Mouse (Mus musculus) limb, embryonic 11.5 days (tissue): Measurements from ENCODE around the gene Kdm7a. TPM values are rescaled to one million over a fixed set of nuclear protein-coding genes. Genes with fewer than 3 reads are reported as not detected.

ENCODE experiments used
- ATAC-seq: fragments of 200-750 bp; cut with Nextera tagmentation; 2 replicates; pipeline ENCODE4 v1.8.0; 2017; ENCODE audit warnings: low read depth; ENCODE audit not compliant: insufficient number of reproducible peaks, low FRiP score, low TSS enrichment
- DNase-seq: peaks from one replicate; pipeline ENCODE4 v3.0.0-alpha.2; 2015; ENCODE audit warnings: low spot score
- H3K27ac ChIP-seq: fragments of 300-500 bp; sonication (generic); replicated peaks from 2 replicates; pipeline ENCODE4 v1.5.1; 2014; ENCODE audit warnings: low read depth, mild to moderate bottlenecking, low read length
- H3K27me3 ChIP-seq: fragments of 300-500 bp; sonication (generic); 2 replicates; pipeline ENCODE4 v1.6.1; 2014; ENCODE audit warnings: mild to moderate bottlenecking, low read length, mixed read lengths; ENCODE audit not compliant: control insufficient read depth, insufficient read depth
- H3K36me3 ChIP-seq: fragments of 300-500 bp; sonication (generic); 2 replicates; pipeline ENCODE4 v1.6.1; 2014; ENCODE audit warnings: mild to moderate bottlenecking, low read length, moderate library complexity, mixed read lengths; ENCODE audit not compliant: control insufficient read depth, insufficient read depth
- H3K4me1 ChIP-seq: fragments of 300-500 bp; sonication (generic); 2 replicates; pipeline ENCODE4 v1.6.1; 2014; ENCODE audit warnings: low read length, mixed read lengths; ENCODE audit not compliant: control insufficient read depth, insufficient read depth
- H3K4me2 ChIP-seq: fragments of 300-500 bp; sonication (generic); 2 replicates; pipeline ENCODE4 v1.6.1; 2014; ENCODE audit warnings: low read depth, mild to moderate bottlenecking, moderate library complexity; ENCODE audit not compliant: severe bottlenecking
- H3K4me3 ChIP-seq: fragments of 300-500 bp; sonication (generic); 2 replicates; pipeline ENCODE4 v1.5.1; 2014; ENCODE audit warnings: low read depth, low read length
- H3K9ac ChIP-seq: fragments of 300-500 bp; sonication (generic); 2 replicates; pipeline ENCODE4 v1.6.1; 2014; ENCODE audit warnings: mild to moderate bottlenecking, low read length
- H3K9me3 ChIP-seq: fragments of 300-500 bp; sonication (generic); 2 replicates; pipeline ENCODE4 v1.6.1; 2016; ENCODE audit warnings: low read length; ENCODE audit not compliant: control insufficient read depth
- WGBS: fragments of 180-500 bp; shearing (Covaris S2); extraction: QIAGEN DNeasy Blood & Tissue Kit; methylation state at CpG from one replicate; pipeline ENCODE4 v1.1.7; 2014; 5-methylcytosine and 5-hydroxymethylcytosine counted together
- polyA plus RNA-seq: library from polyadenylated mRNA; unstranded; fragments of >200 nt; fragmentation: Nextera tagmentation; extraction: Ambion mirVana; gene quantifications from 2 replicates; pipeline ENCODE4 v1.2.1, GENCODE M21; 2014

Kdm7a gene
- polyA plus RNA-seq, 1 experiment from 2014 or later = 10.7 TPM

- no peaks in the 10 kb centered on the region for H3K27me3 ChIP-seq
- no peaks in the 10 kb centered on the region for H3K4me1 ChIP-seq
- no peak overlapping the region for H3K4me3 ChIP-seq
- no peaks in the 10 kb centered on the region for H3K36me3 ChIP-seq
- H3K9me3 ChIP-seq = no peaks in the 10 kb centered on the region
- no peak for ATAC-seq
- no peak overlapping the region for H3K9ac ChIP-seq
- DNase-seq = no peak
- no peak overlapping the region for H3K4me2 ChIP-seq
- H3K27ac ChIP-seq = no peak overlapping the region
Measured at GRCm38 (mm10) chr6:39124719-39125118, 81.9 kb downstream of the Kdm7a start.

- Histone ChIP-seq H3K4me1 (no peaks in the 10 kb centered on the region), H3K4me3 (no peak overlapping the region), H3K27ac (no peak overlapping the region), H3K4me2 (no peak overlapping the region), H3K36me3 (no peaks in the 10 kb centered on the region), H3K9me3 (peaks cover 6% of the 10 kb centered on the region; the same call in 1 of the 2 replicates), H3K27me3 (peaks cover 27% of the 10 kb centered on the region), H3K9ac (no peak overlapping the region)
- DNase-seq (no peak), ATAC-seq (no peak)
- WGBS = 69% methylated on average over 3 of the region's 3 CpGs
Measured at GRCm38 (mm10) chr6:39120685-39121084, 85.9 kb downstream of the Kdm7a start.

- ATAC-seq (no peak), DNase-seq (peak; percentile 63)
- 10% methylated on average over 49 of the region's 49 CpGs for WGBS
- Histone ChIP-seq H3K9me3 (peaks cover 6% of the 10 kb centered on the region; the same call in 1 of the 2 replicates), H3K36me3 (no peaks in the 10 kb centered on the region), H3K27me3 (peaks cover 27% of the 10 kb centered on the region), H3K4me2 (peak overlapping the region; percentile 49), H3K9ac (peak overlapping the region; percentile 35), H3K4me3 (peak overlapping the region; percentile 43), H3K4me1 (no peaks in the 10 kb centered on the region), H3K27ac (no peak overlapping the region)
Measured at GRCm38 (mm10) chr6:39118456-39118881, 88.1 kb downstream of the Kdm7a start.

- Histone ChIP-seq H3K9me3 (peaks cover 6% of the 10 kb centered on the region; the same call in 1 of the 2 replicates), H3K36me3 (no peaks in the 10 kb centered on the region), H3K27ac (no peak within 1 kb of the TSS), H3K4me1 (no peaks in the 10 kb centered on the region), H3K9ac (peak within 1 kb of the TSS; percentile 35), H3K4me2 (peak within 1 kb of the TSS; percentile 49), H3K27me3 (peaks cover 27% of the 10 kb centered on the region), H3K4me3 (peak within 1 kb of the TSS; percentile 43)
- DNase-seq = peak; percentile 71
- 3% methylated on average over 101 of the region's 101 CpGs for WGBS
- ATAC-seq = peak; percentile 67
Measured at GRCm38 (mm10) chr6:39117584-39118455, 88.8 kb downstream of the Kdm7a start, which contains the start of gene Parp12. Parp12 (minus strand) TSS chr6:39118349.

- ATAC-seq (no peak), DNase-seq (no peak)
- no peak overlapping the region for H3K4me3 ChIP-seq
- no peak overlapping the region for H3K9ac ChIP-seq
- peaks cover 27% of the 10 kb centered on the region for H3K27me3 ChIP-seq
- H3K4me1 ChIP-seq = no peaks in the 10 kb centered on the region
- H3K36me3 ChIP-seq = no peaks in the 10 kb centered on the region
- H3K27ac ChIP-seq = no peak overlapping the region
- H3K9me3 ChIP-seq = peaks cover 6% of the 10 kb centered on the region; the same call in 1 of the 2 replicates
- WGBS = 83% methylated on average over 1 of the region's 1 CpGs
- H3K4me2 ChIP-seq = no peak overlapping the region
Measured at GRCm38 (mm10) chr6:39115438-39115837, 91.2 kb downstream of the Kdm7a start.

GRCm38 (mm10) chr6:39113141-39113540, 93.4 kb downstream of the Kdm7a start:
- Histone ChIP-seq H3K27ac (no peak overlapping the region), H3K4me3 (no peak overlapping the region), H3K9me3 (no peaks in the 10 kb centered on the region), H3K4me2 (no peak overlapping the region), H3K36me3 (no peaks in the 10 kb centered on the region), H3K27me3 (peaks cover 16% of the 10 kb centered on the region), H3K4me1 (no peaks in the 10 kb centered on the region), H3K9ac (no peak overlapping the region)
- no peak for ATAC-seq
- 84% methylated on average over 3 of the region's 3 CpGs for WGBS
- no peak for DNase-seq

GRCm38 (mm10) chr6:39112701-39113100, 93.9 kb downstream of the Kdm7a start:
- no peak overlapping the region for H3K9ac ChIP-seq
- ATAC-seq (no peak), DNase-seq (no peak)
- 89% methylated on average over 3 of the region's 3 CpGs for WGBS
- H3K27me3 ChIP-seq = peaks cover 12% of the 10 kb centered on the region
- H3K27ac ChIP-seq = no peak overlapping the region
- H3K9me3 ChIP-seq = no peaks in the 10 kb centered on the region
- no peaks in the 10 kb centered on the region for H3K4me1 ChIP-seq
- H3K4me3 ChIP-seq = no peak overlapping the region
- H3K4me2 ChIP-seq = no peak overlapping the region
- H3K36me3 ChIP-seq = no peaks in the 10 kb centered on the region

GRCm38 (mm10) chr6:39106812-39107211, 99.8 kb downstream of the Kdm7a start:
- Histone ChIP-seq H3K9ac (no peak overlapping the region), H3K27ac (no peak overlapping the region), H3K4me1 (no peaks in the 10 kb centered on the region), H3K36me3 (no peaks in the 10 kb centered on the region), H3K4me2 (no peak overlapping the region), H3K4me3 (no peak overlapping the region), H3K27me3 (no peaks in the 10 kb centered on the region), H3K9me3 (no peaks in the 10 kb centered on the region)
- 60% methylated on average over 2 of the region's 2 CpGs for WGBS
- DNase-seq = no peak
- ATAC-seq = no peak
